Mouse (Mus musculus): ENCODE measurements around the gene Mecom.

- no peak for TF ChIP-seq GATA1 (IDR thresholded peaks at IDR 0.05; ENCODE audit: borderline replicate concordance, low read length)
- no peak for TF ChIP-seq FLI1 (IDR thresholded peaks at IDR 0.05; ENCODE audit: low read length)
Observed at GRCm38 (mm10) chr3:30198854-30199253, 349.0 kb downstream of the Mecom start.
